Mouse (Mus musculus) forebrain, postnatal 0 days (tissue): ENCODE results near the gene Casp8. TPM values are rescaled to one million over a fixed set of nuclear protein-coding genes. Genes with fewer than 3 reads are reported as not detected.
"Not testable (repeated sequence)": the region's sequence is repeated elsewhere in the genome, so short reads cannot be mapped to it uniquely, and the experiment has no call there.

Experiments used
- ATAC-seq: fragments of 200-750 bp; cut with Nextera tagmentation; 2 replicates; pipeline ENCODE4 v1.8.0; 2017; ENCODE audit warnings: mild to moderate bottlenecking, moderate library complexity
- DNase-seq: peaks from one replicate; pipeline ENCODE4 v3.0.0-alpha.2; 2015
- H3K27ac ChIP-seq: fragments of 300-500 bp; sonication (generic); 2 replicates; pipeline ENCODE4 v1.5.1; 2014; ENCODE audit warnings: low read depth, mild to moderate bottlenecking, antibody characterized with exemption, low read length, moderate library complexity, mixed read lengths
- H3K27me3 ChIP-seq: fragments of 300-500 bp; sonication (generic); 2 replicates; pipeline ENCODE4 v1.6.1; 2014; ENCODE audit warnings: mild to moderate bottlenecking, low read length, mixed read lengths; ENCODE audit not compliant: insufficient read depth
- H3K36me3 ChIP-seq: fragments of 300-500 bp; sonication (generic); 2 replicates; pipeline ENCODE4 v1.6.1; 2014; ENCODE audit warnings: mild to moderate bottlenecking, moderate library complexity; ENCODE audit not compliant: insufficient read depth
- H3K4me1 ChIP-seq: fragments of 300-500 bp; sonication (generic); 2 replicates; pipeline ENCODE4 v1.6.1; 2014; ENCODE audit warnings: antibody characterized with exemption; ENCODE audit not compliant: insufficient read depth
- H3K4me2 ChIP-seq: fragments of 300-500 bp; sonication (generic); 2 replicates; pipeline ENCODE4 v1.6.1; 2014; ENCODE audit warnings: low read depth, mild to moderate bottlenecking, moderate library complexity
- H3K4me3 ChIP-seq: fragments of 300-500 bp; sonication (generic); 2 replicates; pipeline ENCODE4 v1.5.1; 2014; ENCODE audit warnings: low read depth, low read length, mixed read lengths
- H3K9ac ChIP-seq: fragments of 300-500 bp; sonication (generic); 2 replicates; pipeline ENCODE4 v1.6.1; 2014; ENCODE audit warnings: mild to moderate bottlenecking
- H3K9me3 ChIP-seq: fragments of 300-500 bp; sonication (generic); 2 replicates; pipeline ENCODE4 v1.6.1; 2016; ENCODE audit warnings: low read length
- CTCF ChIP-seq: sonication (generic); IDR thresholded peaks from 2 replicates; pipeline ENCODE4 v1.5.1; 2016; ENCODE audit warnings: antibody characterized with exemption, control low read depth, low read depth
- whole genome bisulfite sequencing: fragments of 180-500 bp; shearing (Covaris S2); extraction: QIAGEN DNeasy Blood & Tissue Kit; methylation state at CpG from one replicate; pipeline ENCODE4 v1.1.7; 2014; 5-methylcytosine and 5-hydroxymethylcytosine counted together
- polyA plus RNA-seq: library from polyadenylated mRNA; unstranded; fragments of >200 nt; fragmentation: Nextera tagmentation; extraction: Ambion mirVana; gene quantifications from 2 replicates; pipeline ENCODE4 v1.2.1, GENCODE M21; 2015
- total RNA-seq: library from RNA; depleted of rRNA; stranded (reverse); fragments of >200 nt; gene quantifications from 2 replicates; pipeline ENCODE4 v1.2.3, GENCODE M21; 2014

Gene Casp8
- total and polyA plus RNA-seq, 2 experiments from 2014 or later: 3.3 to 5.4 TPM

- ATAC-seq (no peak), DNase-seq (no peak)
- TF ChIP-seq CTCF: no peak
- Histone ChIP-seq H3K9ac (no peak overlapping the region), H3K4me2 (no peak overlapping the region), H3K36me3 (no peaks in the 10 kb centered on the region), H3K4me1 (no peaks in the 10 kb centered on the region), H3K9me3 (no peaks in the 10 kb centered on the region), H3K27ac (no peak overlapping the region), H3K4me3 (no peak overlapping the region), H3K27me3 (no peaks in the 10 kb centered on the region)
- WGBS: 96% methylated on average over 4 of the region's 4 CpGs
Observed at GRCm38 (mm10) chr1:58798911-58799310, 3.7 kb downstream of the Casp8 start.

DNA sequence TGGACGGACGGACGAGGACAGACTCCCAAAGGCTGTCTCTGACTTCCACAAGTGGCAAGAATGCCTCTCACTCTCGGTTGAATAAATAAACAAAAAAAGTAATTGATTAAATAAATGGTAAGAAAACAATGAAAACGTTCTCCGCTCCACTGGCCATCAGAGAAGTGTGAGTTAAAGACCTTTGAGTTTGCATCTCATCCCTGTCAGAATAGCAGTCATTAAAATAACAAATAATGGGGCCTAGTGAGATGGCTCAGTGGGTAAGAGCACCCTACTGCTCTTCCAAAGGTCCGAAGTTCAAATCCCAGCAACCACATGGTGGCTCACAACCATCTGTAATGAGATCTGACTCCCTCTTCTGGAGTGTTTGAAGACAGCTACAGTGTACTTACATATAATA lies 5.5 kb downstream of the Casp8 start:
- whole genome bisulfite sequencing: 74% methylated on average over 7 of the region's 7 CpGs
- H3K36me3 ChIP-seq, H3K27ac ChIP-seq, H3K4me3 ChIP-seq, H3K4me2 ChIP-seq, H3K27me3 ChIP-seq, H3K9ac ChIP-seq, ATAC-seq, H3K9me3 ChIP-seq, DNase-seq, H3K4me1 ChIP-seq: not testable (repeated sequence)

DNA sequence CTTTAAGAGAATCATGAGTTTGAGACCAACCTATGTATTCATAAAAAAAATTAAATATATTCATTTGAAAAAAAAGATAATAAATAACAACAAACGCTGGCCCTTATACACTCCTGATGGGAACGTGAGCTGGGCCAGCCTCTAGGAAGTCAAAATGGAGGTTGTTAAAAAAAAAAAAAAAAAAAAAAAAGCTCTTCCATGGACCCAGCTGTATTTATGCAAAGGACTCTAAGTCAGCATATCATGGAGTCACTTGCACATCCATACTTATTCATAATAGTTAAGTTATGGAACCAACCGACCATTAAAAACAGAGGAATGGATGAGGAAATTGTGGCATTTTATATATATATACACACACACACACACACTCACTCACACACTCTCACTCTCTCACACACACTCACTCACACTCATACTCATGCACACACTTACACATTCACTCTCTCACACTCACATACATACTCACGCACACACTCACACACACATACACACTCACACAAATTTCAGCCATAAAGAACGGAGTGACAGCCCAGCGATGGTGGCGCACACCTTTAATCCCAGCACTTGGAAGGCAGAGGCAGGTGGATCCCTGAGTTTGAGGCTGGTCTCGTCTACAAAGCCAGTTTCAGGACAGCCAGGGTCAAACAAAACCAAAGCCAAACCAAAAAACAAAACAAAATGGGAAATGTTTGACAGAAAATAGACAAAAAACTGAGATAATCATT lies 6.5 kb downstream of the Casp8 start:
- no peak for TF ChIP-seq CTCF
- H3K9me3 ChIP-seq: no peaks in the 10 kb centered on the region
- WGBS: 93% methylated on average over 8 of the region's 8 CpGs
- H3K27ac ChIP-seq: no peak overlapping the region
- no peaks in the 10 kb centered on the region for H3K4me1 ChIP-seq
- no peak for ATAC-seq
- DNase-seq: no peak
- no peak overlapping the region for H3K9ac ChIP-seq
- no peak overlapping the region for H3K4me2 ChIP-seq
- no peaks in the 10 kb centered on the region for H3K27me3 ChIP-seq
- no peak overlapping the region for H3K4me3 ChIP-seq
- no peaks in the 10 kb centered on the region for H3K36me3 ChIP-seq

- ATAC-seq (no peak), DNase-seq (no peak)
Observed at GRCm38 (mm10) chr1:58802322-58803273, 7.4 kb downstream of the Casp8 start.

DNA sequence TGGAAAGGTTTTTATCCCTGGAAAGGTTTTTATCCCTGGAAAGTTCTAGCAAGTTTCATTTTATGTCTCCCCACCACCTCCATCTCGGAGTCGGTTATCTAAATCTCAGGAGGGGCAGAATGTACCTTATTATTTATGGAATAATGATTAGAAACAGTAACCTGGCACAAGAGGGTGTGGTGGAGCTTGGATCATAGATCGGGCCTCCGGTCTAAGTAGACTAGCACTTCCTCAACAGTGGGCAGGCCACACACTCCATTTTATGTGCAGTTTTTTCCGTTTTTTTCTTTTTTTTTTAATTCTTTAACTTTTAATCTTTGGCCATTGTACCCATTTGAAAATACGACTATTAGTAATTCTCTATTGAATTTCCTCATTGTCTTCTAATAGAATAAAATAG lies 8.4 kb downstream of the Casp8 start:
- no peaks in the 10 kb centered on the region for H3K27me3 ChIP-seq
- DNase-seq: no peak
- 88% methylated on average over 6 of the region's 6 CpGs for WGBS
- no peaks in the 10 kb centered on the region for H3K9me3 ChIP-seq
- H3K36me3 ChIP-seq: no peaks in the 10 kb centered on the region
- H3K27ac ChIP-seq: no peak overlapping the region
- H3K4me2 ChIP-seq: no peak overlapping the region
- no peak for ATAC-seq
- H3K4me3 ChIP-seq: no peak overlapping the region
- H3K4me1 ChIP-seq: no peaks in the 10 kb centered on the region
- H3K9ac ChIP-seq: no peak overlapping the region
- TF ChIP-seq CTCF: no peak

More at GRCm38 (mm10) chr1:58802322-58803273, 7.4 kb downstream of the Casp8 start:
- WGBS: 73% methylated on average over 18 of the region's 18 CpGs
- H3K9ac ChIP-seq: no peak overlapping the region
- H3K27me3 ChIP-seq: no peaks in the 10 kb centered on the region
- H3K36me3 ChIP-seq: no peaks in the 10 kb centered on the region
- no peak overlapping the region for H3K4me2 ChIP-seq
- peak; percentile 30; the same call in 1 of the 2 replicates for TF ChIP-seq CTCF
- H3K27ac ChIP-seq: no peak overlapping the region
- H3K4me1 ChIP-seq: no peaks in the 10 kb centered on the region
- no peaks in the 10 kb centered on the region for H3K9me3 ChIP-seq
- H3K4me3 ChIP-seq: no peak overlapping the region

GRCm38 (mm10) chr1:58806651-58807050 lies 11.5 kb downstream of the Casp8 start:
- no peaks in the 10 kb centered on the region for H3K9me3 ChIP-seq
- ATAC-seq: no peak

DNA sequence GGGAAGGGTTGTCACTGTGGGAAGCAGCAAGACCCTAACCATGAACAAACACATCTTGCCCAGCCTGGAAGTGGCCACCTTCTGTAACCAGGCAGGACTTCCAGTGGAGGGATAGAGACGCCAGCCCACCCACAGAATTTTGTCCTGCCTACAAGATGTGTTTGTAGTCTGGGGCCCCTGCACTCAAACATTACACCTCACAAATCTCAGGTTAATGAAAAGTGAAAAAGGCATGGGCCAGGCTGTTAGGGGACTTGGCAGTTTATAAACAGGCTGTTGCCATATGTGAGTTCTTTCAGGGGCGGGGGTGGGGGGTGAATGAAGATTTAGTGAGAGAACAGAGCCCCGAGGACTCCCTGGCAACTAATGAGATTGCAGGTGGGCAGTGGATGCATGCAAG lies 31.1 kb downstream of the Casp8 start:
- WGBS: 83% methylated on average over 3 of the region's 3 CpGs
- Histone ChIP-seq H3K4me2 (no peak overlapping the region), H3K9ac (no peak overlapping the region), H3K4me3 (no peak overlapping the region), H3K9me3 (no peaks in the 10 kb centered on the region), H3K27ac (no peak overlapping the region), H3K27me3 (no peaks in the 10 kb centered on the region), H3K36me3 (no peaks in the 10 kb centered on the region), H3K4me1 (no peaks in the 10 kb centered on the region)
- DNase-seq (no peak), ATAC-seq (no peak)
- no peak for TF ChIP-seq CTCF

More at GRCm38 (mm10) chr1:58806651-58807050, 11.5 kb downstream of the Casp8 start:
- no peak for TF ChIP-seq CTCF
- Histone ChIP-seq H3K4me1 (no peaks in the 10 kb centered on the region), H3K4me2 (no peak overlapping the region), H3K27me3 (no peaks in the 10 kb centered on the region), H3K27ac (no peak overlapping the region), H3K36me3 (no peaks in the 10 kb centered on the region), H3K9ac (no peak overlapping the region), H3K4me3 (no peak overlapping the region)
- 85% methylated on average over 3 of the region's 3 CpGs for WGBS
- DNase-seq: no peak
